Mouse (Mus musculus): Measurements from ENCODE around the gene Anks4b. TPM values are rescaled to one million over a fixed set of nuclear protein-coding genes. Genes with fewer than 3 reads are reported as not detected.

The Anks4b gene
- total RNA-seq, 1 experiment = 0.04 TPM

GRCm38 (mm10) chr7:120205989-120206388 lies 32.3 kb downstream of the Anks4b start:
- H3K9me3 ChIP-seq (ENCODE audit: control insufficient read depth, insufficient read depth, low read depth, low read length) = no peaks in the 10 kb centered on the region
- no peak overlapping the region for H3K27ac ChIP-seq (ENCODE audit: insufficient read depth, low read depth, low read length, poor library complexity, severe bottlenecking)
- no peak for TF ChIP-seq ZNF384 (IDR thresholded peaks at IDR 0.05; ENCODE audit: low read depth, low read length)
- TF ChIP-seq MAFK (IDR thresholded peaks at IDR 0.05; ENCODE audit: insufficient read depth, low read depth, low read length) = no peak
- no peak for TF ChIP-seq ZC3H11A (IDR thresholded peaks at IDR 0.05; ENCODE audit: borderline replicate concordance, low read depth, low read length)
- TF ChIP-seq CHD2 (IDR thresholded peaks at IDR 0.05; ENCODE audit: low read depth, low read length) = no peak
- no peak for TF ChIP-seq HCFC1 (IDR thresholded peaks at IDR 0.05; ENCODE audit: borderline replicate concordance, insufficient read depth, low read length)
- H3K36me3 ChIP-seq (ENCODE audit: control insufficient read depth, insufficient read depth, low read length, poor library complexity, severe bottlenecking) = no peaks in the 10 kb centered on the region
- no peak overlapping the region for H3K9ac ChIP-seq (ENCODE audit: insufficient read depth, low read depth, low read length, poor library complexity, severe bottlenecking)
- H3K4me1 ChIP-seq (ENCODE audit: control insufficient read depth in 2 of 2, insufficient read depth in 2 of 2, low read length in 2 of 2, poor library complexity in 1 of 2) = no peaks in the 10 kb centered on the region; a peak in 1 of 4 replicates
- H3K4me3 ChIP-seq (ENCODE audit: insufficient read depth in 1 of 2, low read depth in 1 of 2, low read length in 2 of 2, poor library complexity in 1 of 2, severe bottlenecking in 1 of 2) = no peak overlapping the region
- in situ Hi-C loops (cut with MboI; ENCODE audit: low sequenced_read_pairs in 2 of 2, unreplicated experiment in 2 of 2) = loop anchor here (10.0 to 25.0 kb wide), 2 partner anchors 361 to 369 kb away; no protein-coding TSS in a partner anchor
- DNase-seq (ENCODE audit: low read depth, low spot score) = no peak

- H3K9ac ChIP-seq (ENCODE audit: insufficient read depth, low read depth, low read length, poor library complexity, severe bottlenecking) = no peak overlapping the region
- no peaks in the 10 kb centered on the region for H3K4me1 ChIP-seq (ENCODE audit: control insufficient read depth in 2 of 2, insufficient read depth in 2 of 2, low read length in 2 of 2, poor library complexity in 1 of 2)
- DNase-seq (ENCODE audit: low read depth, low spot score) = no peak
- no peaks in the 10 kb centered on the region for H3K9me3 ChIP-seq (ENCODE audit: control insufficient read depth, insufficient read depth, low read depth, low read length)
- no peak overlapping the region for H3K4me3 ChIP-seq (ENCODE audit: insufficient read depth in 1 of 2, low read depth in 1 of 2, low read length in 2 of 2, poor library complexity in 1 of 2, severe bottlenecking in 1 of 2)
- in situ Hi-C loops (cut with MboI; ENCODE audit: low sequenced_read_pairs in 2 of 2, unreplicated experiment in 2 of 2) = loop anchor here in 1 of 2 experiments (25.0 kb wide), 1 partner anchor 534 kb away; no protein-coding TSS in a partner anchor
- no peak overlapping the region for H3K27ac ChIP-seq (ENCODE audit: insufficient read depth, low read depth, low read length, poor library complexity, severe bottlenecking)
- TF ChIP-seq MAFK (IDR thresholded peaks at IDR 0.05; ENCODE audit: insufficient read depth, low read depth, low read length) (no peak), ZC3H11A (IDR thresholded peaks at IDR 0.05; ENCODE audit: borderline replicate concordance, low read depth, low read length) (no peak), CHD2 (IDR thresholded peaks at IDR 0.05; ENCODE audit: low read depth, low read length) (no peak), ZNF384 (IDR thresholded peaks at IDR 0.05; ENCODE audit: low read depth, low read length) (no peak)
- H3K36me3 ChIP-seq (ENCODE audit: control insufficient read depth, insufficient read depth, low read length, poor library complexity, severe bottlenecking) = no peaks in the 10 kb centered on the region
Observed at GRCm38 (mm10) chr7:120228541-120228940, 54.9 kb downstream of the Anks4b start.

Other genes with a start within 250 kb of the Anks4b start
- 0.05 TPM in 1 of 2 replicates, not detected in the other for gene Dnah3, start 78.6 kb upstream of the Anks4b start, total RNA-seq (2012; rRNA removed)
- gene Tmem159, start 71.5 kb upstream of the Anks4b start, total RNA-seq (2012; rRNA removed) = 7.2 and 9.6 TPM in 2 replicates
- 0.11 TPM in 1 of 2 replicates, not detected in the other for gene Zp2, start 28.6 kb upstream of the Anks4b start, total RNA-seq (2012; rRNA removed)
- gene Crym, start 28.3 kb downstream of the Anks4b start, total RNA-seq (2012; rRNA removed) = 3.6 and 3.7 TPM in 2 replicates
- 0.09 and 0.16 TPM in 2 replicates for gene Abca14, start 30.1 kb downstream of the Anks4b start, total RNA-seq (2012; rRNA removed)
- gene Abca15, start 154.8 kb downstream of the Anks4b start, total RNA-seq (2012; rRNA removed) = not detected in 2 replicates
- 0.54 and 0.74 TPM in 2 replicates for gene Abca16, start 235.8 kb downstream of the Anks4b start, total RNA-seq (2012; rRNA removed)